Mouse (Mus musculus) stomach, embryonic 16.5 days (tissue): ENCODE data around the gene Hist1h4i. TPM values are rescaled to one million over a fixed set of nuclear protein-coding genes. Genes with fewer than 3 reads are reported as not detected.
A peak's percentile ranks its signal among the peaks of the same experiment; 100 is the strongest.
"Not testable (repeated sequence)": the region's sequence is repeated elsewhere in the genome, so short reads cannot be mapped to it uniquely, and the experiment has no call there.

Source experiments
- ATAC-seq: fragments of 200-750 bp; cut with Nextera tagmentation; 2 replicates; pipeline ENCODE4 v1.8.0; 2017; ENCODE audit warnings: moderate number of reproducible peaks, moderate TSS enrichment; ENCODE audit not compliant: insufficient read depth, low FRiP score
- H3K27ac ChIP-seq: fragments of 300-500 bp; sonication (generic); 2 replicates; pipeline ENCODE4 v1.5.1; 2014; ENCODE audit warnings: low read length
- H3K27me3 ChIP-seq: fragments of 300-500 bp; sonication (generic); 2 replicates; pipeline ENCODE4 v1.6.1; 2014; ENCODE audit warnings: low read length, control low read depth, mixed read lengths; ENCODE audit not compliant: control insufficient read depth, insufficient read depth
- H3K36me3 ChIP-seq: fragments of 300-500 bp; sonication (generic); 2 replicates; pipeline ENCODE4 v1.6.1; 2014; ENCODE audit warnings: low read length; ENCODE audit not compliant: control insufficient read depth, insufficient read depth
- H3K4me1 ChIP-seq: fragments of 300-500 bp; sonication (generic); 2 replicates; pipeline ENCODE4 v1.6.1; 2014; ENCODE audit warnings: low read length, control low read depth, mixed read lengths; ENCODE audit not compliant: control insufficient read depth, insufficient read depth
- H3K4me2 ChIP-seq: fragments of 300-500 bp; sonication (generic); 2 replicates; pipeline ENCODE4 v1.6.1; 2014; ENCODE audit warnings: low read depth, low read length, mixed read lengths
- H3K4me3 ChIP-seq: fragments of 300-500 bp; sonication (generic); replicated peaks from 2 replicates; pipeline ENCODE4 v1.5.1; 2014; ENCODE audit warnings: mild to moderate bottlenecking, low read length
- H3K9ac ChIP-seq: fragments of 300-500 bp; sonication (generic); 2 replicates; pipeline ENCODE4 v1.6.1; 2014; ENCODE audit warnings: low read length
- H3K9me3 ChIP-seq: fragments of 300-500 bp; sonication (generic); replicated peaks from 2 replicates; pipeline ENCODE4 v1.6.1; 2016; ENCODE audit warnings: low read length, control low read depth; ENCODE audit not compliant: control insufficient read depth
- WGBS: fragments of 180-500 bp; shearing (Covaris S2); extraction: QIAGEN DNeasy Blood & Tissue Kit; methylation state at CpG from one replicate; pipeline ENCODE4 v1.1.7; 2014; 5-methylcytosine and 5-hydroxymethylcytosine counted together
- polyA plus RNA-seq: library from polyadenylated mRNA; unstranded; fragments of >200 nt; fragmentation: Nextera tagmentation; extraction: Ambion mirVana; gene quantifications from 2 replicates; pipeline ENCODE4 v1.2.1, GENCODE M21; 2015

Gene Hist1h4i
- 13.4 and 15.5 TPM in 2 replicates for polyA plus RNA-seq

- H3K27me3 ChIP-seq, H3K36me3 ChIP-seq, H3K9me3 ChIP-seq: not testable (repeated sequence)
- H3K9ac ChIP-seq: peak within 1 kb of the TSS; percentile 67
- peak within 1 kb of the TSS; percentile 44 for H3K4me3 ChIP-seq
- ATAC-seq: peak; percentile 65
- H3K4me2 ChIP-seq: peak within 1 kb of the TSS; percentile 71
- H3K4me1 ChIP-seq: peaks cover 25% of the 10 kb centered on the region
- peak within 1 kb of the TSS; percentile 93 for H3K27ac ChIP-seq
- WGBS: under 1% methylated on average over 24 of the region's 27 CpGs
Measured at GRCm38 (mm10) chr13:22041142-22041536, at the start of gene Hist1h4i. TSS of gene Hist1h4i (minus strand) at chr13:22041362.

- H3K4me2 ChIP-seq, H3K9ac ChIP-seq, H3K9me3 ChIP-seq, H3K4me3 ChIP-seq, H3K27me3 ChIP-seq, H3K36me3 ChIP-seq, H3K4me1 ChIP-seq, ATAC-seq, H3K27ac ChIP-seq: not testable (repeated sequence)
- WGBS: 81% methylated on average over 1 of the region's 1 CpGs
Measured at GRCm38 (mm10) chr13:22084140-22084539, 43.0 kb upstream of the Hist1h4i start, which contains the start of gene Vmn1r188. TSS of gene Vmn1r188 (plus strand) at chr13:22084440.

GRCm38 (mm10) chr13:22063468-22063867 is 22.3 kb upstream of the Hist1h4i start:
- Histone ChIP-seq H3K4me2 (no peak overlapping the region), H3K36me3 (no peaks in the 10 kb centered on the region), H3K4me3 (no peak overlapping the region), H3K4me1 (no peaks in the 10 kb centered on the region), H3K9ac (no peak overlapping the region), H3K27me3 (no peaks in the 10 kb centered on the region), H3K9me3 (peaks cover 4% of the 10 kb centered on the region; the same call in 1 of the 2 replicates), H3K27ac (no peak overlapping the region)
- no peak for ATAC-seq
- 60% methylated on average over 1 of the region's 1 CpGs for WGBS

GRCm38 (mm10) chr13:22061422-22061821 is 20.3 kb upstream of the Hist1h4i start:
- no peak overlapping the region for H3K27ac ChIP-seq
- ATAC-seq: no peak
- WGBS: 50% methylated on average over 1 of the region's 1 CpGs
- H3K27me3 ChIP-seq: no peaks in the 10 kb centered on the region
- H3K4me2 ChIP-seq: no peak overlapping the region
- H3K36me3 ChIP-seq: no peaks in the 10 kb centered on the region
- H3K4me3 ChIP-seq: no peak overlapping the region
- peaks cover 2% of the 10 kb centered on the region; the same call in 1 of the 2 replicates for H3K9me3 ChIP-seq
- no peak overlapping the region for H3K9ac ChIP-seq
- no peaks in the 10 kb centered on the region for H3K4me1 ChIP-seq

- no peaks in the 10 kb centered on the region for H3K4me1 ChIP-seq
- H3K27me3 ChIP-seq: no peaks in the 10 kb centered on the region
- no peak overlapping the region for H3K9ac ChIP-seq
- H3K9me3 ChIP-seq: no peaks in the 10 kb centered on the region
- 88% methylated on average over 1 of the region's 1 CpGs for WGBS
- H3K36me3 ChIP-seq: no peaks in the 10 kb centered on the region
- no peak overlapping the region for H3K27ac ChIP-seq
- H3K4me2 ChIP-seq: no peak overlapping the region
- H3K4me3 ChIP-seq: no peak overlapping the region
- no peak for ATAC-seq
Measured at GRCm38 (mm10) chr13:22053754-22054153, 12.6 kb upstream of the Hist1h4i start.

GRCm38 (mm10) chr13:22051523-22051859 is 10.3 kb upstream of the Hist1h4i start:
- 5% methylated on average over 5 of the region's 5 CpGs for WGBS
- Histone ChIP-seq H3K36me3 (no peaks in the 10 kb centered on the region), H3K4me3 (peak overlapping the region; percentile 64), H3K9me3 (no peaks in the 10 kb centered on the region), H3K27me3 (no peaks in the 10 kb centered on the region), H3K4me1 (no peaks in the 10 kb centered on the region), H3K27ac (peak overlapping the region; percentile 85; the same call in 1 of the 2 replicates), H3K9ac (peak overlapping the region; percentile 80), H3K4me2 (peak overlapping the region; percentile 80)
- ATAC-seq: no peak

- H3K9ac ChIP-seq: peak overlapping the region; percentile 80
- H3K4me2 ChIP-seq: peak overlapping the region; percentile 80
- peak overlapping the region; percentile 64 for H3K4me3 ChIP-seq
- WGBS: under 1% methylated on average over 52 of the region's 52 CpGs
- no peaks in the 10 kb centered on the region for H3K36me3 ChIP-seq
- H3K27me3 ChIP-seq: no peaks in the 10 kb centered on the region
- no peaks in the 10 kb centered on the region for H3K9me3 ChIP-seq
- H3K27ac ChIP-seq: peak overlapping the region; percentile 85
- no peaks in the 10 kb centered on the region for H3K4me1 ChIP-seq
- ATAC-seq: peak; percentile 96
Measured at GRCm38 (mm10) chr13:22050591-22051522, 9.7 kb upstream of the Hist1h4i start.

GRCm38 (mm10) chr13:22049737-22050440 is 8.7 kb upstream of the Hist1h4i start:
- H3K9ac ChIP-seq: peak overlapping the region; percentile 80
- no peaks in the 10 kb centered on the region for H3K4me1 ChIP-seq
- peak overlapping the region; percentile 64 for H3K4me3 ChIP-seq
- no peaks in the 10 kb centered on the region for H3K9me3 ChIP-seq
- peak overlapping the region; percentile 80 for H3K4me2 ChIP-seq
- H3K27ac ChIP-seq: peak overlapping the region; percentile 85
- WGBS: 1% methylated on average over 14 of the region's 14 CpGs
- no peaks in the 10 kb centered on the region for H3K36me3 ChIP-seq
- no peaks in the 10 kb centered on the region for H3K27me3 ChIP-seq
- ATAC-seq: no peak

- Histone ChIP-seq H3K36me3 (no peaks in the 10 kb centered on the region), H3K27ac (no peak overlapping the region), H3K9ac (no peak overlapping the region), H3K9me3 (no peaks in the 10 kb centered on the region), H3K27me3 (no peaks in the 10 kb centered on the region), H3K4me2 (no peak overlapping the region), H3K4me1 (0 out of 2 replicates have a peak, but pooled peaks cover 4% of the 10 kb centered on the region), H3K4me3 (no peak overlapping the region)
- no peak for ATAC-seq
- 90% methylated on average over 2 of the region's 2 CpGs for WGBS
Measured at GRCm38 (mm10) chr13:22049041-22049440, 7.9 kb upstream of the Hist1h4i start.
